13 mouse cellular contexts compared by ENCODE assay signal in genomic region chr19:18815170-18815569, GRCm38 (mm10).
"Had no signal": no experiment of that assay in that cellular context is flagged by ENCODE, and none has a peak within 500 bp of the region (broad histone marks: within the 10 kb centered on the region; RNA-seq: fewer than 3 reads in every experiment).

No protein-coding gene starts in this region.

- H3K9ac ChIP-seq: limb, embryonic 12.5 days; liver, embryonic 13.5 days; midbrain, embryonic 12.5 days; neural tube, embryonic 13.5 days had no signal

- ATAC-seq: intestine, embryonic 16.5 days; midbrain, embryonic 16.5 days had no signal

- H3K36me3 ChIP-seq: limb, embryonic 12.5 days; liver, embryonic 13.5 days; midbrain, embryonic 12.5 days; neural tube, embryonic 13.5 days had no signal

- H3K4me3 ChIP-seq: limb, embryonic 12.5 days; liver, embryonic 13.5 days; midbrain, embryonic 12.5 days; neural tube, embryonic 13.5 days had no signal

- DNase-seq: layer of hippocampus, adult 9-11 months; layer of hippocampus, postnatal 36 days; liver; liver, embryonic 13.5 days; lung, adult 18-20 months; right cerebral cortex, postnatal 25 days; thymus, adult 2 months; thymus, postnatal 36 days had no signal

- H3K9me3 ChIP-seq: limb, embryonic 12.5 days; liver, embryonic 13.5 days; midbrain, embryonic 12.5 days; neural tube, embryonic 13.5 days had no signal

- H3K4me1 ChIP-seq: limb, embryonic 12.5 days; liver, embryonic 13.5 days; midbrain, embryonic 12.5 days; neural tube, embryonic 13.5 days had no signal

- H3K27me3 ChIP-seq: limb, embryonic 12.5 days; liver, embryonic 13.5 days; midbrain, embryonic 12.5 days; neural tube, embryonic 13.5 days had no signal

- H3K27ac ChIP-seq: limb, embryonic 12.5 days; liver, embryonic 13.5 days; midbrain, embryonic 12.5 days; neural tube, embryonic 13.5 days had no signal

- H3K4me2 ChIP-seq: limb, embryonic 12.5 days; liver, embryonic 13.5 days; midbrain, embryonic 12.5 days; neural tube, embryonic 13.5 days had no signal
